Mouse (Mus musculus): ENCODE results near the gene Slc25a25.

DNA sequence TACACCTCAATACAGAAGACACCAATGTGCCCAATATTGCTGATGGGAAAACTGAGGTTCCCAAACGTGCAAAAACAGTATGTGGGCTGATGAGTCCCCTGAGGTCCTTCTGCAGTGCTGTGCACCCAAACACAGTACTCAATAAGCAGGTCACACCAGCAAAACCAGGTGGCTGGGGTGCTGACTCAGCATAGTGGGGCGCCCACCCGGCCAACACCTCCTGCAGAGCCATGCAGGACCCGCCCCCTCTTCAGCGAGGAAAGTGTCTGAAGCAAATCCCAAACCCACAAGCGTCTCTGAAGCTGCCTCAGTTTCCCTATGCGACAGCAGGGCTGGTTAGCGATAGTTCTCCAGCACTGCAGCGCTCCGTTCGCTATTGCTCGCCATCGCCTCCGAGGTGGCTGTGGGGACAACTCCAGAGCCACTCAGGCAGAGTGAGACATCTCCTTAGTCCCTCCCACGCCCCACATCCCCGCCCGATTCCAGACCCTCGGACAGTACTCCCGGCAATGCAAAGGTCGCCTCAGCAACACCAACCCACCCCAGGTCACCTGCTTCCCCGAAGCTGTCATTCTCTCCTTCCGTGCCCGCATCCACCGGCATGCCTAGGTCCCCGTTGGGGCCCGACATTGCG lies 70.0 kb downstream of the Slc25a25 start:
- no peak for TF ChIP-seq CTCF (IDR thresholded peaks at IDR 0.05; ENCODE audit: insufficient read depth, low read length)
- TF ChIP-seq POLR2A (IDR thresholded peaks at IDR 0.05; ENCODE audit: borderline replicate concordance, extremely low read depth, low read depth, low read length), result no peak

All from lung, adult 2 months (tissue).